Comparison of ENCODE assay signal across 32 mouse cellular contexts in the genomic region with DNA sequence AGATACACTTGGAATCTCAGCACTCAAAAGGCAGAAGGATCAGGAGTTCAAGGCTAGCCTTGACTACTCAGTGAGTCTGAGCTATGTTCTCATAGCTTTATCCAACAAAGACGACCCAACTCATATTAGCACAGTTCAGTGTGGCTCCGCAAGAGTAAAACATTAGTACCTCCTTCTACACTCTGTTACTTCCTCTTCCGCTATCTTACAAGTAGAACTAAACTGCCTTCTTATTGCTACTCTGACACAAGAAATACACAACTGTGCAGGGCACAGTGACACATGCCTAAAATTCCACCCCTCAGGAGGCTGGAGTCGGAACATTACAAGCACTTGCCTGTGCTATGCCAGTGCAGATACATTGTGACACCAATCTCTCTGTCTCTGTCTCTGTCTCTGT. TPM values are rescaled to one million over a fixed set of nuclear protein-coding genes. Genes with fewer than 3 reads are reported as not detected.
"Had no signal": no experiment of that assay in that cellular context is flagged by ENCODE, and none has a peak within 500 bp of the region (broad histone marks: within the 10 kb centered on the region; RNA-seq: fewer than 3 reads in every experiment).

No protein-coding gene starts in this region.

- H3K4me1 ChIP-seq: intestine, embryonic 15.5 days; limb, embryonic 12.5 days; limb, embryonic 15.5 days; neural tube, embryonic 12.5 days; neural tube, embryonic 15.5 days; stomach, embryonic 15.5 days had no signal

- ATAC-seq: intestine, embryonic 15.5 days; liver, postnatal 0 days; lung, postnatal 0 days had no signal

- H3K27ac ChIP-seq: intestine, embryonic 15.5 days; left cerebral cortex, adult 2 months; limb, embryonic 12.5 days; limb, embryonic 15.5 days; liver, embryonic 14.5 days; macrophage; neural tube, embryonic 12.5 days; neural tube, embryonic 15.5 days; stomach, embryonic 15.5 days had no signal

- DNase-seq: kidney, adult 18-20 months; kidney, adult 9 months; kidney, postnatal 14 days; layer of hippocampus, postnatal 36 days; left cerebral cortex, postnatal 4 days; liver, postnatal 0 days; lung, embryonic 14.5 days; midbrain, embryonic 14.5 days; retina, postnatal 1 day; right cerebral cortex, postnatal 4 days; thymus, adult 2 months; thymus, postnatal 14 days; thymus, postnatal 4 days had no signal

- H3K4me3 ChIP-seq: intestine, embryonic 15.5 days; left cerebral cortex, adult 2 months; limb, embryonic 12.5 days; limb, embryonic 15.5 days; neural tube, embryonic 12.5 days; neural tube, embryonic 15.5 days; stomach, embryonic 15.5 days had no signal

- H3K27me3 ChIP-seq: intestine, embryonic 15.5 days; limb, embryonic 12.5 days; limb, embryonic 15.5 days; neural tube, embryonic 12.5 days; neural tube, embryonic 15.5 days; stomach, embryonic 15.5 days had no signal

- H3K36me3 ChIP-seq: intestine, embryonic 15.5 days; limb, embryonic 12.5 days; limb, embryonic 15.5 days; neural tube, embryonic 12.5 days; neural tube, embryonic 15.5 days; stomach, embryonic 15.5 days had no signal

RNA-seq across cellular contexts. Expression of gene Gm2310, which starts 57.0 kb away (rescaled TPM):
- total RNA-seq: layer of hippocampus, adult 8-10 months; layer of hippocampus, postnatal 10 days; layer of hippocampus, postnatal 36 days; left cerebral cortex, adult 2 months; left cerebral cortex, postnatal 10 days; left cerebral cortex, postnatal 4 days; megakaryocyte-erythroid progenitor cell, adult 5-6 weeks; midbrain, postnatal 0 days had no signal
- polyA plus RNA-seq: intestine, embryonic 15.5 days; kidney, embryonic 16.5 days; large intestine, adult 2 months; limb, embryonic 12.5 days; limb, embryonic 15.5 days; liver, embryonic 11.5 days; liver, embryonic 14.5 days; liver, postnatal 0 days; lung, embryonic 14.5 days; lung, postnatal 0 days; macrophage; midbrain, embryonic 11.5 days; midbrain, embryonic 14.5 days; midbrain, postnatal 0 days; neural tube, embryonic 12.5 days; neural tube, embryonic 15.5 days; stomach, embryonic 15.5 days; thymus, adult 2 months had no signal
